Mouse (Mus musculus) gastrocnemius, postnatal 36 days (tissue): ENCODE measurements around the gene Lrr1. TPM values are rescaled to one million over a fixed set of nuclear protein-coding genes. Genes with fewer than 3 reads are reported as not detected.
A peak's percentile ranks its signal among the peaks of the same experiment; 100 is the strongest.

Experiments
- DNase-seq, 2 experiments: peaks; one replicate each; pipeline ENCODE4 v3.0.0; 2022
- intact Hi-C: fragments of 180-260 bp; cut with DNase I; formaldehyde crosslinking; loops from one replicate; pipeline ENCODE4 v1.15.1; 2025
- total RNA-seq, 2 experiments: library from RNA; stranded (reverse); gene quantifications; 2 replicates each; pipeline ENCODE4 v1.2.3; 2021

Lrr1 gene
- total RNA-seq, 2 experiments from 2014 or later = not detected

- intact Hi-C loops = no loop called here
- peak in 1 of 2 experiments; percentile 44 for DNase-seq
Measured at GRCm38 (mm10) chr12:69196444-69197377, 28.1 kb downstream of the Lrr1 start, which contains the start of gene Gm49383. Gm49383 (minus strand) TSS chr12:69197104.

GRCm38 (mm10) chr12:69197378-69198163, 29.0 kb downstream of the Lrr1 start:
- intact Hi-C loops = no loop called here
- DNase-seq = peak; percentile 33 to 54

- DNase-seq = peak; percentile 15 to 40
- intact Hi-C loops = no loop called here
Measured at GRCm38 (mm10) chr12:69198164-69198535, 29.5 kb downstream of the Lrr1 start, which contains the start of gene Dnaaf2. Dnaaf2 (minus strand) TSS chr12:69198429.

- DNase-seq = no peak
Measured at GRCm38 (mm10) chr12:69198985-69199384, 30.4 kb downstream of the Lrr1 start.

GRCm38 (mm10) chr12:69204052-69204833, 35.6 kb downstream of the Lrr1 start, which contains the start of gene Gm49384:
Gm49384 (minus strand) TSS chr12:69204267.
- intact Hi-C loops = no loop called here
- no peak for DNase-seq

More at GRCm38 (mm10) chr12:69198985-69199384, 30.4 kb downstream of the Lrr1 start:
- intact Hi-C loops = no loop called here

GRCm38 (mm10) chr12:69207396-69207795, 38.8 kb downstream of the Lrr1 start:
- no peak for DNase-seq
- intact Hi-C loops = no loop called here

- DNase-seq = no peak
- intact Hi-C loops = no loop called here
Measured at GRCm38 (mm10) chr12:69207926-69208325, 39.3 kb downstream of the Lrr1 start.

- no peak for DNase-seq
- intact Hi-C loops = no loop called here
Measured at GRCm38 (mm10) chr12:69208520-69208919, 39.9 kb downstream of the Lrr1 start.

GRCm38 (mm10) chr12:69210056-69210979, 41.7 kb downstream of the Lrr1 start:
- intact Hi-C loops = loop anchor here (5.0 kb wide), 2 partner anchors 102 to 122 kb away; no protein-coding TSS in a partner anchor
- no peak for DNase-seq

GRCm38 (mm10) chr12:69211057-69211456, 42.4 kb downstream of the Lrr1 start:
- no peak for DNase-seq
- intact Hi-C loops = loop anchor here (5.0 kb wide), 2 partner anchors 101 to 121 kb away; no protein-coding TSS in a partner anchor

- intact Hi-C loops = loop anchor here (5.0 kb wide), 2 partner anchors 99 to 119 kb away; no protein-coding TSS in a partner anchor
- no peak for DNase-seq
Measured at GRCm38 (mm10) chr12:69213186-69213777, 44.7 kb downstream of the Lrr1 start.

- intact Hi-C loops = loop anchor here (5.0 kb wide), 2 partner anchors 98 to 118 kb away; no protein-coding TSS in a partner anchor
- DNase-seq = no peak
Measured at GRCm38 (mm10) chr12:69214393-69214792, 45.8 kb downstream of the Lrr1 start.

- intact Hi-C loops = loop anchor here (5.0 kb wide), 2 partner anchors 97 to 117 kb away; no protein-coding TSS in a partner anchor
Measured at GRCm38 (mm10) chr12:69215000-69215785, 46.6 kb downstream of the Lrr1 start.

GRCm38 (mm10) chr12:69216587-69216986, 48.0 kb downstream of the Lrr1 start:
- no peak for DNase-seq
- intact Hi-C loops = no loop called here

More at GRCm38 (mm10) chr12:69215000-69215785, 46.6 kb downstream of the Lrr1 start:
- peak; percentile 57 to 72 for DNase-seq

- intact Hi-C loops = no loop called here
- no peak for DNase-seq
Measured at GRCm38 (mm10) chr12:69220613-69221277, 52.1 kb downstream of the Lrr1 start.

GRCm38 (mm10) chr12:69227776-69228466, 59.3 kb downstream of the Lrr1 start, which contains the start of gene Pole2:
Pole2 (minus strand) TSS chr12:69228195.
- intact Hi-C loops = no loop called here
- peak; percentile 87 to 90 for DNase-seq
